Mouse (Mus musculus) stomach, embryonic 16.5 days (tissue): ENCODE results near the gene Pif1. TPM values are rescaled to one million over a fixed set of nuclear protein-coding genes. Genes with fewer than 3 reads are reported as not detected.

Source experiments
- ATAC-seq: fragments of 200-750 bp; cut with Nextera tagmentation; 2 replicates; pipeline ENCODE4 v1.8.0; 2017; ENCODE audit warnings: moderate number of reproducible peaks, moderate TSS enrichment; ENCODE audit not compliant: insufficient read depth, low FRiP score
- H3K27ac ChIP-seq: fragments of 300-500 bp; sonication (generic); 2 replicates; pipeline ENCODE4 v1.5.1; 2014; ENCODE audit warnings: low read length
- H3K27me3 ChIP-seq: fragments of 300-500 bp; sonication (generic); 2 replicates; pipeline ENCODE4 v1.6.1; 2014; ENCODE audit warnings: low read length, control low read depth, mixed read lengths; ENCODE audit not compliant: control insufficient read depth, insufficient read depth
- H3K36me3 ChIP-seq: fragments of 300-500 bp; sonication (generic); 2 replicates; pipeline ENCODE4 v1.6.1; 2014; ENCODE audit warnings: low read length; ENCODE audit not compliant: control insufficient read depth, insufficient read depth
- H3K4me1 ChIP-seq: fragments of 300-500 bp; sonication (generic); 2 replicates; pipeline ENCODE4 v1.6.1; 2014; ENCODE audit warnings: low read length, control low read depth, mixed read lengths; ENCODE audit not compliant: control insufficient read depth, insufficient read depth
- H3K4me2 ChIP-seq: fragments of 300-500 bp; sonication (generic); 2 replicates; pipeline ENCODE4 v1.6.1; 2014; ENCODE audit warnings: low read depth, low read length, mixed read lengths
- H3K4me3 ChIP-seq: fragments of 300-500 bp; sonication (generic); replicated peaks from 2 replicates; pipeline ENCODE4 v1.5.1; 2014; ENCODE audit warnings: mild to moderate bottlenecking, low read length
- H3K9ac ChIP-seq: fragments of 300-500 bp; sonication (generic); 2 replicates; pipeline ENCODE4 v1.6.1; 2014; ENCODE audit warnings: low read length
- H3K9me3 ChIP-seq: fragments of 300-500 bp; sonication (generic); replicated peaks from 2 replicates; pipeline ENCODE4 v1.6.1; 2016; ENCODE audit warnings: low read length, control low read depth; ENCODE audit not compliant: control insufficient read depth
- WGBS: fragments of 180-500 bp; shearing (Covaris S2); extraction: QIAGEN DNeasy Blood & Tissue Kit; methylation state at CpG from one replicate; pipeline ENCODE4 v1.1.7; 2014; 5-methylcytosine and 5-hydroxymethylcytosine counted together
- polyA plus RNA-seq: library from polyadenylated mRNA; unstranded; fragments of >200 nt; fragmentation: Nextera tagmentation; extraction: Ambion mirVana; gene quantifications from 2 replicates; pipeline ENCODE4 v1.2.1, GENCODE M21; 2015

The Pif1 gene
- polyA plus RNA-seq, 1 experiment from 2014 or later = 12.7 TPM

- Histone ChIP-seq H3K4me2 (no peak overlapping the region), H3K4me1 (peaks cover 30% of the 10 kb centered on the region), H3K27ac (peak overlapping the region; percentile 83), H3K27me3 (no peaks in the 10 kb centered on the region), H3K36me3 (peaks cover 13% of the 10 kb centered on the region; the same call in 1 of the 2 replicates), H3K9ac (peak overlapping the region; percentile 24; the same call in 1 of the 2 replicates), H3K4me3 (no peak overlapping the region), H3K9me3 (no peaks in the 10 kb centered on the region)
- 65% methylated on average over 4 of the region's 4 CpGs for WGBS
- ATAC-seq = no peak
Observed at GRCm38 (mm10) chr9:65555621-65556020, 31.3 kb upstream of the Pif1 start.

DNA sequence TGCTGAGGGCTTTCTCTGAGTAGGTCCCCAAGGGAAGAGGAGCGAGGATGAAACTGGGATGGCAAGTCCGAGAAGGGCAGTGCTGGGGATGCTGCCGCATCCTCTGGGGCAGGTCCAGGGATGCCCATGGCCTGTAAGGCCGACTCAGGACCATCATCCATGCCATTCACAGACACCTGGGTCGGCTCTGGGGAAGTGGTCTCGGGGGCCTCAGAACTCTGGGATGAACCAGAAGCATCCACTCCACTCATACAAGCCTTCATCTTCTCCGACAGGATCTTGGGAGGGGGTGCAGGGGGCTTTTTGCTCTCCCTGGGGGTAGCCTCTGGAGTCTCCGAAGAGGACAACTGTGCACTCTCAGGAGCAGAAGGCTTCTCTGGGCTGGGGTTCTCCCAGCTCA is 30.6 kb upstream of the Pif1 start:
- ATAC-seq = no peak
- Histone ChIP-seq H3K36me3 (peaks cover 13% of the 10 kb centered on the region; the same call in 1 of the 2 replicates), H3K27ac (peak overlapping the region; percentile 83; the same call in 1 of the 2 replicates), H3K27me3 (no peaks in the 10 kb centered on the region), H3K4me2 (no peak overlapping the region), H3K4me1 (peaks cover 24% of the 10 kb centered on the region), H3K9ac (no peak overlapping the region), H3K9me3 (no peaks in the 10 kb centered on the region), H3K4me3 (no peak overlapping the region)
- 92% methylated on average over 8 of the region's 8 CpGs for WGBS

- Histone ChIP-seq H3K27me3 (no peaks in the 10 kb centered on the region), H3K9me3 (no peaks in the 10 kb centered on the region), H3K4me2 (no peak overlapping the region), H3K4me1 (peaks cover 24% of the 10 kb centered on the region), H3K4me3 (no peak overlapping the region), H3K9ac (no peak overlapping the region), H3K27ac (no peak overlapping the region), H3K36me3 (peaks cover 13% of the 10 kb centered on the region; the same call in 1 of the 2 replicates)
- 85% methylated on average over 5 of the region's 5 CpGs for WGBS
- no peak for ATAC-seq
Observed at GRCm38 (mm10) chr9:65556979-65557378, 30.0 kb upstream of the Pif1 start.

- no peak for ATAC-seq
Observed at GRCm38 (mm10) chr9:65558806-65559205, 28.2 kb upstream of the Pif1 start.

GRCm38 (mm10) chr9:65561016-65561415 is 25.9 kb upstream of the Pif1 start:
- 82% methylated on average over 4 of the region's 4 CpGs for WGBS
- H3K36me3 ChIP-seq = peaks cover 17% of the 10 kb centered on the region
- ATAC-seq = no peak
- no peak overlapping the region for H3K9ac ChIP-seq
- H3K4me2 ChIP-seq = no peak overlapping the region
- no peaks in the 10 kb centered on the region for H3K9me3 ChIP-seq
- H3K27me3 ChIP-seq = no peaks in the 10 kb centered on the region
- no peak overlapping the region for H3K27ac ChIP-seq
- H3K4me3 ChIP-seq = no peak overlapping the region
- H3K4me1 ChIP-seq = peaks cover 17% of the 10 kb centered on the region

More at GRCm38 (mm10) chr9:65558806-65559205, 28.2 kb upstream of the Pif1 start:
- Histone ChIP-seq H3K9me3 (no peaks in the 10 kb centered on the region), H3K4me2 (no peak overlapping the region), H3K27ac (no peak overlapping the region), H3K27me3 (no peaks in the 10 kb centered on the region), H3K9ac (no peak overlapping the region), H3K4me1 (peaks cover 33% of the 10 kb centered on the region), H3K36me3 (peaks cover 19% of the 10 kb centered on the region; the same call in 1 of the 2 replicates), H3K4me3 (no peak overlapping the region)
- WGBS = 96% methylated on average over 6 of the region's 6 CpGs

GRCm38 (mm10) chr9:65562081-65562506 is 24.9 kb upstream of the Pif1 start:
- peaks cover 13% of the 10 kb centered on the region for H3K36me3 ChIP-seq
- no peak overlapping the region for H3K4me2 ChIP-seq
- ATAC-seq = peak; percentile 58; the same call in 1 of the 2 replicates
- no peak overlapping the region for H3K4me3 ChIP-seq
- peaks cover 14% of the 10 kb centered on the region; the same call in 1 of the 2 replicates for H3K4me1 ChIP-seq
- 25% methylated on average over 4 of the region's 4 CpGs for WGBS
- H3K9ac ChIP-seq = 0 out of 2 replicates have a peak overlapping the region, but pooled peaks have one; percentile 0
- H3K27ac ChIP-seq = peak overlapping the region; percentile 42; the same call in 1 of the 2 replicates
- H3K27me3 ChIP-seq = no peaks in the 10 kb centered on the region
- no peaks in the 10 kb centered on the region for H3K9me3 ChIP-seq

GRCm38 (mm10) chr9:65563073-65563472 is 23.9 kb upstream of the Pif1 start:
- H3K4me3 ChIP-seq = no peak overlapping the region
- H3K4me1 ChIP-seq = peaks cover 14% of the 10 kb centered on the region; the same call in 1 of the 2 replicates
- 87% methylated on average over 5 of the region's 5 CpGs for WGBS
- no peak overlapping the region for H3K4me2 ChIP-seq
- peaks cover 13% of the 10 kb centered on the region for H3K36me3 ChIP-seq
- H3K27ac ChIP-seq = no peak overlapping the region
- no peaks in the 10 kb centered on the region for H3K9me3 ChIP-seq
- no peaks in the 10 kb centered on the region for H3K27me3 ChIP-seq
- H3K9ac ChIP-seq = no peak overlapping the region
- no peak for ATAC-seq

DNA sequence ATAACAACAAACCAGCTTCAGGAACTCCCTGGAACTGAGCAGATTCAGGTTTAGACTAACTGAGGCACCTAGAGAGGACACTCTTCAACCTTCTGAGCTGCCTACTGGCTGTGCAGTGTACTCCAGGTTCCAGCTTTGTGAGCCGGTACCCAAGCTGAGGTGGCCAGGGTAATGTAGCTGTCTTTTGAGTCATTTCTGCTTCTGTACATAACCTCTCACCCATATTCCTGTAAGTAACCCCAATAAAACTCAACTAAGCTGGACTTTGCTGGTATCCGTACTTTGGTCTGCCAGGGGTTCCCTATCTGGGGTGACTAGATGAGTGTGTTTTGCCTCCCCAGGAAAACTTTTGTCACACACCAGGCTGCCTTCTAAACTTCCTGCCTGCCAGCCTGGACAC is 22.3 kb upstream of the Pif1 start:
- no peak for ATAC-seq
- Histone ChIP-seq H3K27ac (no peak overlapping the region), H3K36me3 (peaks cover 9% of the 10 kb centered on the region), H3K27me3 (no peaks in the 10 kb centered on the region), H3K4me1 (peaks cover 17% of the 10 kb centered on the region), H3K9ac (no peak overlapping the region), H3K9me3 (no peaks in the 10 kb centered on the region), H3K4me2 (no peak overlapping the region), H3K4me3 (no peak overlapping the region)
- WGBS = 94% methylated on average over 2 of the region's 2 CpGs

GRCm38 (mm10) chr9:65568787-65569186 is 18.2 kb upstream of the Pif1 start:
- Histone ChIP-seq H3K9me3 (no peaks in the 10 kb centered on the region), H3K27ac (peak overlapping the region; percentile 84), H3K4me3 (no peak overlapping the region), H3K4me1 (peaks cover 7% of the 10 kb centered on the region; the same call in 1 of the 2 replicates), H3K9ac (no peak overlapping the region), H3K36me3 (peaks cover 7% of the 10 kb centered on the region), H3K4me2 (no peak overlapping the region), H3K27me3 (no peaks in the 10 kb centered on the region)
- ATAC-seq = no peak
- 79% methylated on average over 6 of the region's 6 CpGs for WGBS
